ENCODE assay signal across 16 mouse cellular contexts in genomic region chr3:52376974-52377373, GRCm38 (mm10).
"Had no signal": no experiment of that assay in that cellular context is flagged by ENCODE, and none has a peak within 500 bp of the region (broad histone marks: within the 10 kb centered on the region; RNA-seq: fewer than 3 reads in every experiment).

No protein-coding gene starts in this region.

- ATAC-seq: intestine, embryonic 15.5 days; midbrain, embryonic 15.5 days had no signal

- H3K27me3 ChIP-seq: intestine, embryonic 15.5 days; limb, embryonic 13.5 days; liver, embryonic 15.5 days; megakaryocyte, embryonic 14.5 days; midbrain, embryonic 15.5 days had no signal

- H3K36me3 ChIP-seq: intestine, embryonic 15.5 days; limb, embryonic 13.5 days; liver, embryonic 15.5 days; midbrain, embryonic 15.5 days had no signal

- H3K9ac ChIP-seq: hindbrain, embryonic 14.5 days; intestine, embryonic 15.5 days; limb, embryonic 13.5 days; liver, embryonic 15.5 days; lung, embryonic 14.5 days; midbrain, embryonic 15.5 days had no signal

- H3K9me3 ChIP-seq: intestine, embryonic 15.5 days; limb, embryonic 13.5 days; liver, embryonic 15.5 days; megakaryocyte, embryonic 14.5 days; midbrain, embryonic 15.5 days had no signal

- H3K27ac ChIP-seq: hindbrain, embryonic 14.5 days; intestine, embryonic 15.5 days; layer of hippocampus, adult 2 months; limb, embryonic 13.5 days; liver, embryonic 15.5 days; macrophage; midbrain, embryonic 15.5 days had no signal

- DNase-seq: left cerebral cortex, postnatal 4 days; lung, embryonic 14.5 days; lung, postnatal 14 days; right cerebral cortex, postnatal 4 days; spleen, adult 18-20 months; thymus, adult 18-20 months; thymus, postnatal 14 days had no signal

- H3K4me2 ChIP-seq: hindbrain, embryonic 14.5 days; intestine, embryonic 15.5 days; limb, embryonic 13.5 days; liver, embryonic 15.5 days; lung, embryonic 14.5 days; midbrain, embryonic 11.5 days; midbrain, embryonic 15.5 days had no signal

- H3K4me3 ChIP-seq: intestine, embryonic 15.5 days; layer of hippocampus, adult 2 months; limb, embryonic 13.5 days; liver, embryonic 15.5 days; megakaryocyte, embryonic 14.5 days; midbrain, embryonic 15.5 days had no signal

- H3K4me1 ChIP-seq: intestine, embryonic 15.5 days; limb, embryonic 13.5 days; liver, embryonic 15.5 days; megakaryocyte, embryonic 14.5 days; midbrain, embryonic 15.5 days had no signal
